Mouse (Mus musculus) embryo, embryonic 11 days (tissue): Measurements from ENCODE around the gene Ptprm.

Experiments
- DNase-seq: peaks from one replicate; pipeline ENCODE4 v3.0.0-alpha.2; 2015

Ptprm gene

GRCm38 (mm10) chr17:66761326-66762296, 592.6 kb downstream of the Ptprm start:
- DNase-seq: peak; percentile 49

GRCm38 (mm10) chr17:66757025-66757511, 597.2 kb downstream of the Ptprm start:
- no peak for DNase-seq

- DNase-seq: no peak
Measured at GRCm38 (mm10) chr17:66756500-66756899, 597.8 kb downstream of the Ptprm start.

GRCm38 (mm10) chr17:66755191-66755654, 599.0 kb downstream of the Ptprm start:
- DNase-seq: peak; percentile 82

GRCm38 (mm10) chr17:66754208-66754865, 599.9 kb downstream of the Ptprm start:
- no peak for DNase-seq

- no peak for DNase-seq
Measured at GRCm38 (mm10) chr17:66751746-66752145, 602.5 kb downstream of the Ptprm start.

- no peak for DNase-seq
Measured at GRCm38 (mm10) chr17:66750481-66751206, 603.6 kb downstream of the Ptprm start.

- DNase-seq: no peak
Measured at GRCm38 (mm10) chr17:66749976-66750375, 604.3 kb downstream of the Ptprm start.

- no peak for DNase-seq
Measured at GRCm38 (mm10) chr17:66746506-66746905, 607.8 kb downstream of the Ptprm start.

GRCm38 (mm10) chr17:66743321-66743720, 610.9 kb downstream of the Ptprm start:
- DNase-seq: no peak

GRCm38 (mm10) chr17:66738779-66739345, 615.4 kb downstream of the Ptprm start:
- no peak for DNase-seq

GRCm38 (mm10) chr17:66738331-66738730, 615.9 kb downstream of the Ptprm start:
- no peak for DNase-seq

GRCm38 (mm10) chr17:66736450-66736849, 617.8 kb downstream of the Ptprm start:
- no peak for DNase-seq

- no peak for DNase-seq
Measured at GRCm38 (mm10) chr17:66733541-66733940, 620.7 kb downstream of the Ptprm start.

GRCm38 (mm10) chr17:66729979-66730378, 624.3 kb downstream of the Ptprm start:
- no peak for DNase-seq

- DNase-seq: no peak
Measured at GRCm38 (mm10) chr17:66720992-66721351, 633.3 kb downstream of the Ptprm start.

GRCm38 (mm10) chr17:66720200-66720991, 633.9 kb downstream of the Ptprm start:
- DNase-seq: no peak

- DNase-seq: no peak
Measured at GRCm38 (mm10) chr17:66712456-66713205, 641.6 kb downstream of the Ptprm start.

- no peak for DNase-seq
Measured at GRCm38 (mm10) chr17:66711221-66712016, 642.8 kb downstream of the Ptprm start.

- DNase-seq: no peak
Measured at GRCm38 (mm10) chr17:66710568-66710967, 643.7 kb downstream of the Ptprm start.
